Mouse (Mus musculus): ENCODE results near the gene Mettl27.
"Not testable (repeated sequence)": the region's sequence is repeated elsewhere in the genome, so short reads cannot be mapped to it uniquely, and the experiment has no call there.

The Mettl27 gene

GRCm38 (mm10) chr5:134920106-134920687 is 12.0 kb upstream of the Mettl27 start:
- DNase-seq (ENCODE audit: extremely low read depth, low read depth, low spot score) = no peak

GRCm38 (mm10) chr5:134921106-134921505 is 11.1 kb upstream of the Mettl27 start:
- DNase-seq (ENCODE audit: extremely low read depth, low read depth, low spot score) = no peak

- no peak for DNase-seq (ENCODE audit: extremely low read depth, low read depth, low spot score)
Observed at GRCm38 (mm10) chr5:134923141-134923540, 9.0 kb upstream of the Mettl27 start.

- no peak for DNase-seq (ENCODE audit: extremely low read depth, low read depth, low spot score)
Observed at GRCm38 (mm10) chr5:134926726-134927125, 5.4 kb upstream of the Mettl27 start.

- DNase-seq (ENCODE audit: extremely low read depth, low read depth, low spot score) = no peak
Observed at GRCm38 (mm10) chr5:134929988-134930387, 2.2 kb upstream of the Mettl27 start.

- DNase-seq (ENCODE audit: extremely low read depth, low read depth, low spot score) = no peak
Observed at GRCm38 (mm10) chr5:134932903-134933276, 722 bp downstream of the Mettl27 start.

GRCm38 (mm10) chr5:134933281-134933680 is 1.1 kb downstream of the Mettl27 start:
- DNase-seq (ENCODE audit: extremely low read depth, low read depth, low spot score) = no peak

GRCm38 (mm10) chr5:134933686-134934085 is 1.5 kb downstream of the Mettl27 start:
- DNase-seq (ENCODE audit: extremely low read depth, low read depth, low spot score) = not testable (repeated sequence)

- no peak for DNase-seq (ENCODE audit: extremely low read depth, low read depth, low spot score)
Observed at GRCm38 (mm10) chr5:134934666-134935065, 2.5 kb downstream of the Mettl27 start.

- DNase-seq (ENCODE audit: extremely low read depth, low read depth, low spot score) = no peak
Observed at GRCm38 (mm10) chr5:134936051-134936450, 3.9 kb downstream of the Mettl27 start.

- DNase-seq (ENCODE audit: extremely low read depth, low read depth, low spot score) = no peak
Observed at GRCm38 (mm10) chr5:134936626-134937185, 4.5 kb downstream of the Mettl27 start.

GRCm38 (mm10) chr5:134939069-134939468 is 6.9 kb downstream of the Mettl27 start:
- no peak for DNase-seq (ENCODE audit: extremely low read depth, low read depth, low spot score)

- not testable (repeated sequence) for DNase-seq (ENCODE audit: extremely low read depth, low read depth, low spot score)
Observed at GRCm38 (mm10) chr5:134939554-134939953, 7.4 kb downstream of the Mettl27 start.

- DNase-seq (ENCODE audit: extremely low read depth, low read depth, low spot score) = no peak
Observed at GRCm38 (mm10) chr5:134941472-134942209, 9.5 kb downstream of the Mettl27 start.

GRCm38 (mm10) chr5:134942740-134943139 is 10.6 kb downstream of the Mettl27 start:
- no peak for DNase-seq (ENCODE audit: extremely low read depth, low read depth, low spot score)

GRCm38 (mm10) chr5:134944179-134944578 is 12.0 kb downstream of the Mettl27 start:
- no peak for DNase-seq (ENCODE audit: extremely low read depth, low read depth, low spot score)

GRCm38 (mm10) chr5:134945266-134945959 is 13.2 kb downstream of the Mettl27 start:
- no peak for DNase-seq (ENCODE audit: extremely low read depth, low read depth, low spot score)

GRCm38 (mm10) chr5:134946063-134946856 is 14.1 kb downstream of the Mettl27 start:
- DNase-seq (ENCODE audit: extremely low read depth, low read depth, low spot score) = no peak

- no peak for DNase-seq (ENCODE audit: extremely low read depth, low read depth, low spot score)
Observed at GRCm38 (mm10) chr5:134946857-134947255, 14.7 kb downstream of the Mettl27 start, which contains the start of gene Cldn4. TSS of gene Cldn4 (minus strand) at chr5:134946934.

- no peak for DNase-seq (ENCODE audit: extremely low read depth, low read depth, low spot score)
Observed at GRCm38 (mm10) chr5:134947420-134948084, 15.4 kb downstream of the Mettl27 start.

Data from fat pad, adult 2 months (tissue).